Mouse (Mus musculus) urinary bladder, postnatal 36 days (tissue): ENCODE results near the gene Ylpm1.

Experiments
- DNase-seq, 2 experiments: peaks; one replicate each; pipeline ENCODE4 v3.0.0; 2022; ENCODE audit warnings: low spot score in 2 of 2, mixed read lengths in 1 of 2

Ylpm1 gene

GRCm38 (mm10) chr12:85009776-85010175 is 13.7 kb downstream of the Ylpm1 start:
- no peak for DNase-seq

- DNase-seq = no peak
Measured at GRCm38 (mm10) chr12:85010541-85010940, 14.4 kb downstream of the Ylpm1 start.

GRCm38 (mm10) chr12:85012185-85012584 is 16.1 kb downstream of the Ylpm1 start:
- no peak for DNase-seq

- DNase-seq = no peak
Measured at GRCm38 (mm10) chr12:85022071-85022470, 25.9 kb downstream of the Ylpm1 start.

GRCm38 (mm10) chr12:85032710-85033109 is 36.6 kb downstream of the Ylpm1 start:
- no peak for DNase-seq

- DNase-seq = no peak
Measured at GRCm38 (mm10) chr12:85051218-85051617, 55.1 kb downstream of the Ylpm1 start.

- DNase-seq = no peak
Measured at GRCm38 (mm10) chr12:85071043-85071442, 74.9 kb downstream of the Ylpm1 start.

- no peak for DNase-seq
Measured at GRCm38 (mm10) chr12:85077100-85077499, 81.0 kb downstream of the Ylpm1 start.

GRCm38 (mm10) chr12:85084257-85084656 is 88.1 kb downstream of the Ylpm1 start:
- no peak for DNase-seq

GRCm38 (mm10) chr12:85084941-85085340 is 88.8 kb downstream of the Ylpm1 start:
- no peak for DNase-seq

- no peak for DNase-seq
Measured at GRCm38 (mm10) chr12:85087845-85088244, 91.7 kb downstream of the Ylpm1 start.

- DNase-seq = no peak
Measured at GRCm38 (mm10) chr12:85091190-85091589, 95.1 kb downstream of the Ylpm1 start.

GRCm38 (mm10) chr12:85092214-85092613 is 96.1 kb downstream of the Ylpm1 start:
- DNase-seq = peak; percentile 24 to 44

GRCm38 (mm10) chr12:85094010-85094409 is 97.9 kb downstream of the Ylpm1 start:
- DNase-seq = peak; percentile 30 to 38

GRCm38 (mm10) chr12:85094706-85095105 is 98.6 kb downstream of the Ylpm1 start:
- peak in 1 of 2 experiments; percentile 19 for DNase-seq

GRCm38 (mm10) chr12:85095146-85095545 is 99.0 kb downstream of the Ylpm1 start:
- no peak for DNase-seq

GRCm38 (mm10) chr12:85095859-85096258 is 99.7 kb downstream of the Ylpm1 start:
- DNase-seq = no peak

GRCm38 (mm10) chr12:85101001-85101400 is 104.9 kb downstream of the Ylpm1 start:
- DNase-seq = no peak

GRCm38 (mm10) chr12:85101521-85102106 is 105.5 kb downstream of the Ylpm1 start:
- DNase-seq = no peak

GRCm38 (mm10) chr12:85103096-85103495 is 107.0 kb downstream of the Ylpm1 start:
- DNase-seq = no peak

GRCm38 (mm10) chr12:85104789-85105188 is 108.7 kb downstream of the Ylpm1 start:
- DNase-seq = no peak

- no peak for DNase-seq
Measured at GRCm38 (mm10) chr12:85106292-85106691, 110.2 kb downstream of the Ylpm1 start.

- no peak for DNase-seq
Measured at GRCm38 (mm10) chr12:85108643-85109042, 112.5 kb downstream of the Ylpm1 start.

- no peak for DNase-seq
Measured at GRCm38 (mm10) chr12:85109426-85109825, 113.3 kb downstream of the Ylpm1 start.
